Mouse (Mus musculus): ENCODE measurements around the gene Mpg.

DNA sequence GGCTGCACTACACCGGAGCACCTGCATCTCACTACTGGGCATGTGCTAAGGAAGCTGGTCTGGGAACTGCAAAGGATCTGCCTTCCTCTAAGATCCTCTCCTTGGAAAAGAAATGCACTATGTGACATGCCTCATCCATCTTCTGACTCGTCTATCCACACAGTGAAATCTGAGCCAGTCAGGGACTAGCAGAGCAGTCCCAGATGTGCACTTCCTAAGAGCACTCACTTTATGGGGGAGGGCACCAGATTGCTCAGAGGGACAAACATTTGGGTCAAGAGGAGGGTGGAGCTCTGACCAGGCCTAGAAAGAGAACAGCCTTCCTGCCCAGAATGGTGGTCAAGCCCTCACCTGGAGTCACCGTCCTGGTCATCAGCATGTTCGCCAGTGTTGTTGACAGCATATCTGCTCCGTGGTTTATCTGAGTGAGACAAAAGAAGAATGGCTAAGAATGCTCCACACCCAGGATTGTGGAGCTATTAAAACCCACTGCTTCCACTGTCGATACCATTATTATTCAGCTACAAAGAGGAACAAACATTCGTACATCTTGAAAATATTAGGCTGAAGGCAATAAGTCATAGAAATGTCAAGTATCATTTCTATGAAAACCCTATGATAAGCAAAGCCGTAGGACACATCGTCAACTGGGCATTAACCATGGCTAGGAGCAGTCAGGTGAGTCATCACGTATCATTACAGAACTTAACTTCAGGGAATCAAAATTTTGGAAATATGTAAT is 36.5 kb downstream of the Mpg start:
- TF ChIP-seq CTCF (IDR thresholded peaks at IDR 0.05; ENCODE audit: low read depth) (no peak), EP300 (IDR thresholded peaks at IDR 0.05; ENCODE audit: low read depth) (no peak)
